Mouse (Mus musculus) bone marrow, adult 2 months (tissue): Measurements from ENCODE around the gene Rtl9. TPM values are rescaled to one million over a fixed set of nuclear protein-coding genes. Genes with fewer than 3 reads are reported as not detected.

Experiments
- H3K27ac ChIP-seq: fragments of 200-500 bp; 2 replicates; pipeline ENCODE4 v1.5.1; 2012; ENCODE audit warnings: low read depth, mild to moderate bottlenecking, control low read depth, inconsistent platforms, low read length; ENCODE audit not compliant: control insufficient read depth, poor library complexity, insufficient read depth
- H3K4me1 ChIP-seq: fragments of 200-500 bp; 2 replicates; pipeline ENCODE4 v1.6.1; 2011; ENCODE audit warnings: low read length; ENCODE audit not compliant: control insufficient read depth, insufficient read depth
- H3K4me3 ChIP-seq: fragments of 200-500 bp; replicated peaks from 2 replicates; pipeline ENCODE3; 2011; ENCODE audit warnings: mild to moderate bottlenecking, low read depth, low read length, control low read depth; ENCODE audit not compliant: control insufficient read depth
- CTCF ChIP-seq: fragments of 200-500 bp; IDR thresholded peaks from 2 replicates; pipeline ENCODE4 v1.5.1; 2011; ENCODE audit warnings: low read length, control low read depth; ENCODE audit not compliant: control insufficient read depth, insufficient read depth
- POLR2A ChIP-seq: fragments of 200-500 bp; IDR thresholded peaks from 2 replicates; pipeline ENCODE4 v1.6.1; 2011; ENCODE audit warnings: low read depth, mild to moderate bottlenecking, control low read depth, low read length, borderline replicate concordance; ENCODE audit not compliant: control insufficient read depth
- WGBS: fragments of 180-500 bp; shearing (Covaris S2); methylation state at CpG from one replicate; pipeline ENCODE4 v1.1.7; 2018; 5-methylcytosine and 5-hydroxymethylcytosine counted together
- polyA plus RNA-seq: library from polyadenylated mRNA; stranded (reverse); fragments of >200 nt; gene quantifications from 2 replicates; pipeline ENCODE4 v1.2.4, GENCODE M21; 2011; ENCODE audit warnings: low replicate concordance; ENCODE audit not compliant: missing spikeins, insufficient read depth, insufficient read length

Rtl9 gene
- polyA plus RNA-seq: not detected in 2 replicates

DNA sequence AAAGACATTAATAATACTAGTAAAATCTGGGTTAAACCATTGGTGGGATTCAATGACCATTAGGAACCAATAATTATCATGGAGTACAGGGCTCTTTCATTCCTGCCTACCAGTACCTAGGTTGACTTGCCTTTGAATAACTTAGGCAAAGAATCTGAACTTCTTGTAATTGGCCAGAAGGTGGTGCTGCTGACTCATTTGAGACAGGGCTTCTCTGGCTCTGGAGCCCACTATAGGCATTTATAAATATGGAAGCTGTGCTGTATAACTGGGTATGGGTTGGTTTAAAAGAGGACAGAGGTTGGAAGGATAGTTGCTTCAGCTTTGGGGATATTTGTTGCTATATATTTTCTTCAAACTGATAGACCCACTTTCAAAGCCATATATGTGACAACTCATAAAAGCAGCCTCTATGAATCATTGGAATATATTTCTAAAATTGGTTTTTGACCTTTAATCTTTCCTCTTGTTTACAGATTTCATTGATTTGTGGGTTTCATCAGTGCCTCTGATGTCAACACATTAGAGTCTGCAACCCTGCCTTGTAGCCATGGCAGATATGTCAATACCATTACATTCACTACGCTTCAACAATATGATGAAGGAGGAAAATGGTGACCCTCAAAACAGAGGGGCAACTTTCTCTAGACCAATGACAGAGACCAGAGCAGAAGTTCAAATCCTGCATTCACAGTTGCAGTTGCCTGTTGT, at the start of gene Rtl9:
TSS of gene Rtl9 (plus strand) at position 551 of the 711 bp plus-strand sequence.
- no peak for TF ChIP-seq CTCF
- TF ChIP-seq POLR2A: no peak
- 97% methylated on average over 1 of the region's 1 CpGs for WGBS
- no peak within 1 kb of the TSS for H3K27ac ChIP-seq
- H3K4me3 ChIP-seq: no peak within 1 kb of the TSS
- no peaks in the 10 kb centered on the region for H3K4me1 ChIP-seq

DNA sequence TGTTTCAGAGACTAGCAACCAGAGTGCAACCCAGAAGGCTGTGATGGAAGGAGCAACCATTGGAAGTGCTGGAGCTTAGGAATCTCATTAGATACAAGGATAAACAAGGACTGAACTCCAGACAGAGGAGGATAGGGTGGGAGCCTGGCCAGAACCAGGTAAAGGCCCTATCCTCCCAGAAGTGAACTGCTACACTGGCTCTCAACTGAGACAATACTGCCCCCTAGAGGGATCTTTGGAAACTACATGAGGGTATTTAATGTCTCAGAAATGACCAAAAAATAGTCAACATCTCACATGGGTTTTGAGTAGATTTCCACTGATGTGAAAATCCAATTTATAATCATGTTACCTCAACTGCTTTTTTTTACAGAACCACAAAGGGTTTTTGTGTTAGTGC, 47.9 kb upstream of the Rtl9 start:
- no peak overlapping the region for H3K4me3 ChIP-seq
- no peak; the same call in 1 of the 2 replicates for TF ChIP-seq CTCF
- no peak for TF ChIP-seq POLR2A
- no peaks in the 10 kb centered on the region; the same call in 1 of the 2 replicates for H3K4me1 ChIP-seq
- H3K27ac ChIP-seq: no peak overlapping the region

- H3K4me3 ChIP-seq: no peak overlapping the region
- no peak overlapping the region for H3K27ac ChIP-seq
- no peak for TF ChIP-seq CTCF
- no peaks in the 10 kb centered on the region; the same call in 1 of the 2 replicates for H3K4me1 ChIP-seq
- WGBS: 66% methylated on average over 4 of the region's 4 CpGs
Observed at GRCm38 (mm10) chrX:143051921-143052320, 47.5 kb upstream of the Rtl9 start.

DNA sequence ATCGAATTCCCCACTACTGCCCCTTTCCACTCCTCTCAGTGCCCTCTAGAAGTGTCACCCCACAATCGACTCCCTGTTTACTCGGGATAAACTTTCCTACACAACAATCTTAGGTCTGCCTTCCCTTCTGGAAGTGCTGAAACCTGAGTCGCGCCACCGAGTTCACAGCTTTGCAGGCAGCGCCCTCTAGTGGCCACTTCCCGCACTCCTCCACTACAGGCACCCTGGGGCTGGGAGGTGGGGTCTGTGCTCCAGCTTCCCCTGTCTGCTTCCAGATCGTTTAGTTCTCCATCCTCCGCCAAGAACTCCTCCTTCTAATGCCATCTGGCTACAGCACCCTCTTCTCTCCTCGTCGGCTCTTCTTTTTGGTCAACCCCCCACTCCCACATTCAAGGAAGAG, 40.6 kb upstream of the Rtl9 start:
- Histone ChIP-seq H3K4me3 (no peak overlapping the region), H3K27ac (no peak overlapping the region), H3K4me1 (no peaks in the 10 kb centered on the region; the same call in 1 of the 2 replicates)
- 8% methylated on average over 12 of the region's 12 CpGs for WGBS
- TF ChIP-seq POLR2A: no peak
- peak; percentile 84 for TF ChIP-seq CTCF

- WGBS: 54% methylated on average over 11 of the region's 11 CpGs
- TF ChIP-seq CTCF: no peak
- no peak for TF ChIP-seq POLR2A
- H3K27ac ChIP-seq: no peak overlapping the region
- no peaks in the 10 kb centered on the region; the same call in 1 of the 2 replicates for H3K4me1 ChIP-seq
- no peak overlapping the region for H3K4me3 ChIP-seq
Observed at GRCm38 (mm10) chrX:143062641-143063355, 36.6 kb upstream of the Rtl9 start.

DNA sequence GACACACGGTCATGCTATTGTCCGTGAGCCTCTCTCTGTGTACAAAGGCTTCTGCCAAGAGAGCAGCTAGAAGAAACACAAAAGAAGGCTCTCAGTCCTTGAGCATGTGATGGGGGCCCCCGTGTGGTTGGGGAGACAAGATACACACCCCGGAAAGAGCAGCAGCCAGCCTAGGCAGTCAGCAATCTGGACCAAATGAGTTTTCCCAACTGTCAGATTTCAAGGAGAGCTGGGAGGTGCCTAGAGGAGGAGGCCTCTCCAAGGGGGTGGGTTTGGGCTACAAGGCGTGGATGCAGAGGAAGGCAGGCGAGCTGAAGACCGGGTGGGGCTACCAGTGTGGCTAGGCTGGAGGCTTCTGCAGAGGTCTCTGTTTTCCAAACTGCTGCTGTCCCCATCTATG, 35.6 kb upstream of the Rtl9 start:
- H3K4me3 ChIP-seq: no peak overlapping the region
- TF ChIP-seq POLR2A (no peak), CTCF (no peak)
- WGBS: 62% methylated on average over 7 of the region's 7 CpGs
- H3K27ac ChIP-seq: no peak overlapping the region
- no peaks in the 10 kb centered on the region; the same call in 1 of the 2 replicates for H3K4me1 ChIP-seq

GRCm38 (mm10) chrX:143064288-143064687, 35.1 kb upstream of the Rtl9 start:
- H3K4me3 ChIP-seq: no peak overlapping the region
- TF ChIP-seq POLR2A (no peak), CTCF (no peak)
- H3K27ac ChIP-seq: no peak overlapping the region
- 79% methylated on average over 9 of the region's 9 CpGs for WGBS
- no peaks in the 10 kb centered on the region; the same call in 1 of the 2 replicates for H3K4me1 ChIP-seq

- H3K4me1 ChIP-seq: no peaks in the 10 kb centered on the region; the same call in 1 of the 2 replicates
- no peak for TF ChIP-seq CTCF
- no peak for TF ChIP-seq POLR2A
- H3K27ac ChIP-seq: no peak overlapping the region
- 70% methylated on average over 17 of the region's 17 CpGs for WGBS
- no peak overlapping the region for H3K4me3 ChIP-seq
Observed at GRCm38 (mm10) chrX:143066320-143067114, 32.9 kb upstream of the Rtl9 start.
